Mouse (Mus musculus): ENCODE measurements at regions not wholly inside any gene's neighbourhood (a gene's known extent, or its start where the extent isn't known, plus 50 kb on each side); places are given as distances from the start of the nearest gene placed in this dataset.

GRCm38 (mm10) chr11:25538641-25539258, 671.8 kb downstream of the 5730522E02Rik start:
- DNase-seq, result no peak

DNA sequence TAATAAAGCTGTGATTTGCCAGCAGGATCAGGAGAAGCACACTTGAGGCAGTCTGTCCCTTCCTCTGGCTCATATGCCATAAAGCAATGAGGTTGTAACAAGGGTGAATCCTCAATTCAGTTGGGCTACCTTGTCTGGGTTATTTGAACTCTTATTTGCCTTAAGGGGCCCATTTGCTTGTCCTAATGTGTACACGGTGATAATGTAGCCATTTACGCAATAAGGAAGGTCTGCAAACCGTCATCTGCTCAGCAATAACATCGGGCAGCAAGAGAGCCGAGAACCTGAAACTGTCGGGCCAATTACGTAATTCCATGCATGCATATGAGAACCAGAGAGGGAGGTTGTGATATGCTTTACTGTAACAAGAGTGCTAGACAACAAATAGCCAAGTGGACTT, 674.5 kb downstream of the 5730522E02Rik start:
- no peak for DNase-seq

GRCm38 (mm10) chr11:25533081-25533480, 677.5 kb downstream of the 5730522E02Rik start:
- no peak for DNase-seq

- no peak for DNase-seq
Measured at GRCm38 (mm10) chr11:25531668-25532398, 678.7 kb downstream of the 5730522E02Rik start.

- no peak for DNase-seq
Measured at GRCm38 (mm10) chr11:25528056-25528455, 682.5 kb downstream of the 5730522E02Rik start.

DNA sequence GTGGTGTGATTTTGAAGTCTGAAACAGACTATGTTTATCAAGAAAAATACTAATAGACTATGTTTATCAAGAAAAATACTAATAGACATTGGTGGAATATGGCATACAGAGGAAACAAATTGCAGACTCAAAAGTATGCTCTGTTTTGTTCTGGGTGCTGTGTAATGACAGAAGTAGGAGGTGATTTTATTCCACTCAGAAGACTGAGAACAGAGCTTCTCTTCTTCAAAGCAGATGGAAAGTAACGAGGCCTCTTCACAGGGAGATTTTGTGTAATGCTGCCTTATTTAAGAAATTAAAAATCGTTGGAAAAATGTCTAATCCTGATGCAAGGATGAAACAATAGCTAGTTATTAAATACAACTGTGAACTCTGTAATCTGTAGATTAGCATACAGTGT, 691.7 kb downstream of the 5730522E02Rik start:
- no peak for DNase-seq

GRCm38 (mm10) chr11:25518131-25518530, 692.4 kb downstream of the 5730522E02Rik start:
- no peak for DNase-seq

DNA sequence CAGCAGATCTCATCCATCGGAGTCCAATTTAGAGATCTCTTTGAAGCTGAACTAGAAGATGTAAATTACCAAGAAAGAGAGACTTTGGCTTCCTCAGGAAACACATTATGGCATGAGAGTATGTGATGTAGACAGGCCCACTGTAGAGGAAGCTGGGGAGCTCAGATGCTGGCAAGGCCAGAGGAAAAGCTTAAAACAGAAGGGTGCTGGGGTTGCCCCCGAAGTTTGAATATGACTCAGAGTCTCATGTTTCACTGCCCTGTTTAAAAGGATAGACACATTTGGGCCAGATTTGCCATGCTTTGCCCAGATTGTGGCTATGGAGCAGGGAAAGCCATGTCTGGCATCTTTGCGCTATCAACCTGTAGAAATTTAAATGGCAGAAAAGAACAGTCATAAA, 705.1 kb downstream of the 5730522E02Rik start:
- no peak for DNase-seq

DNA sequence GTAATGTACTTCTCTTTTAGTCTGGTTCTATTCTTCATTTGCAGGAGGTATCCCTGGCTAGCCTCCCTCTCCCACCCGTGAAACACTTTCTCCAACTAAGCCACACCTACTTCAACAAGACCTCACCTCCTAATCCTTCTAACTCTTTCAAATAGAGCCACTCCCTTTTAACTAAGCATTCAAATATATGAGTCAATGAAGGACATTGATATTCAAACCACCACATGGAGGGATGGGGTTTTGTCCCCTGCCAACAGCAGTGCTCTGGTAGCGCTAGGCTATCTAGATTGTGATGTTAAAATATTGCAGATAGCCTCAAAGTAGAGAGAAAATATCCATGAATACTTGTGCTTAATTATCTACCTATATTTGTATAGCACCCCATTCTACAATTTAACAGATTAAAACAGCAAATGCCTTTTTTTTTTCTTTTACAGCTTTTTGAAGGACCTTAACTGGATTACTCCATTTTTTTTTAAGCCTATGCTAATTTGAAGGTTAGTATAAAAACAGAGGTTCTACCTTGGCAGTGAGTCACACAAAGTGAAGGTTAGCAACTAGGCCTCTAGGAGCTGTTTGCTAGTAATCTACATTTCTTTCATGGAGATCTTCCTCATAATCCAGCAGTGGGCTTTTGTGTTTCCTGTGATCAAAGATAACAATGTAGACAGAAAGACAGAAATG, 736.7 kb downstream of the 5730522E02Rik start:
- no peak for DNase-seq

GRCm38 (mm10) chr11:25469819-25470218, 740.7 kb downstream of the 5730522E02Rik start:
- DNase-seq, result no peak

DNA sequence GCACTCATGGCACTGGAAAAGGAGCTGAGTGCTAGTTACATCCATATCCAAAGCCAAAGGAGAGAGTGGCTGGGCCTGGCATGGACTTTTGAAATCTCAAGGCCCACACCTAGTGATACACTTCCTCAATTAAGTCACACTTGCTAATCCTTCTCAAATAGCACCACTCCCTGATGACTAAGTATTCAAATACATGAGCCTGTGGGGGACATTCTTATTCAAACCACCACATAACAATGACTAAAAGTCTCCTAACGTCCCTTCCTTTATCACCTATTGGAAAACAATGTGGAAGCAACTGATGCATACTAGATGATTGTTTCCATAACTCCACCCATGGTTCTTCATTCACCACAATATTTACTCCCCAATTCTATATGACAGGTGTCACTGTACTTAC, 773.4 kb downstream of the 5730522E02Rik start:
- DNase-seq, result no peak

DNA sequence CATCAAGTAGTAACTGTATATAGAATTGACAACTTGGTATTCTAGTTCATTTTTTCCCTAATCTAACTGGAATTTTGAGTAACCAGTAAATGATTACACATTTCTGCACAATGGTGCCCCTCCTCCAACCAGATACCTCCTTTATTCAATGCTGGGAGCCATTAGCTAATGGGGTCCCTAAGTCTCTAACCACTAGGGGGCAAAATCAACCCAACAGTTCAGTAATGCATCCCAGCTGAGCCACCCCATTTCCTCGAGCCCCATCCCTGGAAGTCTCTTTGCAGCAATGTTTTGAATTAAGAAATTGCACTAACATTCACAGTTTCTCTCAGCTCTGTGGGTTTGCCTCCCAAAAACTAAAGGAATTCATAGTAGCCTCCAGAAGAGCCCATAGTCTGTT, 774.9 kb downstream of the 5730522E02Rik start:
- no peak for DNase-seq

- no peak for DNase-seq
Measured at GRCm38 (mm10) chr11:25423186-25423585, 787.4 kb downstream of the 5730522E02Rik start.

GRCm38 (mm10) chr11:25421486-25421885, 789.1 kb downstream of the 5730522E02Rik start:
- no peak for DNase-seq

DNA sequence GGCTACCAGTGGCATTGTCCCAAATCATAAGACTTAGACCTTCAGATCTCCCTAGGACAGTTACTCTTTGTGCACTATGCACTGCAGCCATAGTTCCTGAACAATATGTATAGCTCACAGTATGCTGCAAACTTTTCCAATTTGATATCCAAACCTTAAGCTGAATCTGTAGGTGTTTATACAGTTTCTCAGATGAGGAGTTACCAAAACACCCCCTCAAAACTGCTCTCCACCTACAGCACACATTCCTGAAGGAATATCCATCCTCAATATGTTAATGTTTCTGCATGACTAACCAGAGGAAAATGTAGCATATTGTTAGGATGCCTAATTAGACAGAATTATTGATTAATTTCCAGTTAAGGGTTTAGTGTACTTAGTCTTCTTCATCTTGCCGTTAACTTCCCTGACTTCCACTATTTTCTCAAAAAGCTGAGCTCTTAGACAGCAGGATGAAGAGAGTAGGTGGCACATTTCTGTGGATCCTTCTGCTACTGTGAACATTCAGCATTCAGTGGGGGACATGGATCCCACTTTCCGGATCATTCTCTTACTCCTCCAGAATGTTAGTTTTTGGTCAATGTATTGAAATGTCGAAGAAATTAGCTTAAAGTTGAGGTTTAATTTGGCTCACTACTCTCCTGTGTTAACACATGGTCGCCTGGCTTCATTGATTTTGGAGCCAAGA, 800.0 kb downstream of the 5730522E02Rik start:
- DNase-seq, result no peak

DNA sequence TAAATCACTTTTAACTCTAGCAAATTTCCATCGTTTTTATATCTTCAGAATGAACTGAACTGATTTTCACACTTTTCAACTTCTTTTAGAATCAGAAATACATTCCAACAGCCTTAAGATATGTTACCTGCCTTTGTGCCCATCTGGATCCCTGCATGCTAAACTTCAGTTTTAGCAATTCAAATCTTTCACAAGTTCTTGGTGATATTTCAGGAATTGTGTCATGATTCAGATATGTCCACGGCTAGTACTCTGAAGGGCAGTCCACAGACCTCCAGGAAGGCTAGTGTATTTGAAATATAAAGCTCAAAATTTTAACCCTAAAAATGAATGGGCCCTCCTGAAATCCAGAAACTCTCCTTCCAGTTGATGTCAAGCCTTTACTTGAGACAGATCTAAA, 818.9 kb downstream of the 5730522E02Rik start:
- DNase-seq, result no peak

- no peak for DNase-seq
Measured at GRCm38 (mm10) chr11:25367111-25367510, 843.5 kb downstream of the 5730522E02Rik start.

DNA sequence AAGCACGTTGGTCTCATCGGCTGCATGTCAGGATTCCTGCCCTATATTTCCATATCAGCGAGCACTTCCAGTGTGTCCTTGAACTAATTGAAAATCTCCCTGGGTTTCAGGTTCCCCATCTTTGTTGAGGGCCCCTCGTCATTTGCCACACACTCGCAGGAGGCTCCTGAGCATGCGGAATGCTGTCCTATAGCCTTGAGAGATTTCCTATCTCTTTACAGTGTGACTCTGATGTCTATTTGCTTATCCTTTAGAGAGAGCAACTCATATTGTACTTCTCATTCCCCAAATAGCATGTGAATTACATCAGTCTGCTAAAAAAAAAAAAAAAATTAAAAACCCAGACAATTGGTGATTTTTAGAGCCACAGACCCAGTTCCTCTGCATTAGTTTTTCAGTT, 845.1 kb downstream of the 5730522E02Rik start:
- no peak for DNase-seq

- DNase-seq, result no peak
Measured at GRCm38 (mm10) chr11:25359723-25360122, 850.8 kb downstream of the 5730522E02Rik start.

DNA sequence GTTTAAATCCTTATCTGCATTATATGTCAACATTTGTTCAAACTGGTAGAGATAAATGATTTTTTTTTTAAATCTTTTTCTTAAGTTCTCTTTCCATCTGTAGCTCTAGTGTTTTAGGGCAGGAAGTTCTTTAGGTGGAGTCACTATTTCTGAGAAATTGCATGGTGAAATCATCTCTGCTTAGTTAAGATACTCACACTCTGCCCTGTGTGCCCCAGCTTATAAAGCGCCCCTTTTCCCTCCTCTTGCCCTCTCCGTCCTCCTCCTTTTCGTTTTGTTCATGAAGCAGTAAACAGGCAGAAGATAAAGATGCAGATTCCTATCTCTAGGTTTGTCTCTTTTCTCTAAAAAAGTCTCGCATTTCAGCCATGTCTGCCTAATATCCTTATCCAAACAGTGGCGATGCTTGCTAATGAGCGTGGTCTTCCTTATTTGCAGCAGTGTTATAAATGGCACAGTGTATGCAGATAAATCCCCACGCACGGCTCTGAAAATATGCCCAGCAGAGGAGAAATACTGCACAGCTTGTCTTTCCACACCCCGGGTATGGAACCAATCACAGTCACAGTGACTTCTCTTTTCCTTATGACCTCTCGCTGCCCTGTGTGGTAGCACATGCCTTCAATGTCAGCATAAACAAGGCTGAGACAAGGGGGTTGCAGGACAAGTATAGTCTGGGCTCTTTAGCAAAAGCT, 852.7 kb downstream of the 5730522E02Rik start:
- DNase-seq, result no peak

DNA sequence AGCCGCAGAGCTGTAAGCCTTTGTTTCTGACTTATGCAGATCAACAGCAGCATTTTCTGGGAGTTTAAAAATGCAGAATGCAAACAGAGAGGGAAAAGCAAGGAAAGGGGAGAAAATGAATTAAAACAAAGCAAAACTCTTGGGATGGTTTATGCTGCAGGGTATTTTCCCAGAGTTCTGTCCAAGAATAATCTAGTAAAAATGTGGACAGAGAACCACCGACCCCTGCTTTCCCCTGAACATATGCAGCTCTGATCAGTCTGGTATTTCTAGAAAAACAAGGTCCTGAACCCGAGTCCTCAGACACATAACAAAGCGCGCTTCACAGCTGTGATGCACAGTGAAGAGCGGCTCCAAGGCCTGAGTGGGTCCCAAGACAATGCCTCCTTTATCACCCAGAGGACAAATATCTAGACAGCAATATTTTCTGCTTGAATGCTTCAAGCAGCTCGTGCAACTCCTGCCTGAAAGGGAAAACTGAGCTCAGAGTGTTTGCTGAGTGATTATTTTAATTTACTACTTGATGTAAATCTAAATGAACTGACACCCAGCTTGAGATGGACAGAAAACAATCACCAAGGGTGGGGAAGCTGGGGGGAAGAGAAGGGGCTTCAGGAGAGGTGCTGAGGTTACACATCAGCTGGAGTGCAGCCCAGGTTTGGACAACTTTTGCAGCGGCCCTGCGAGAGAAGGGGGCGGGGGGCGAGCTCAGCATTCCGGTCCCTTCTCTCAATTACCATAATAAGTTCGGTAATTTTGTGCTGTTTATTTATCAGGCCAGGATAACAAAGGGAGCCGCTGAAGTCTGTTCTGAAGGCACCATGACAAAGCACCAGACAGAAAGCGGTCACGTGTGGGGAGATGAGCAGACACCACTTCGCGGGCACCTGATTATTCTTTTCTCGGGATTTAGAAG, 853.6 kb downstream of the 5730522E02Rik start:
- DNase-seq, result no peak

DNA sequence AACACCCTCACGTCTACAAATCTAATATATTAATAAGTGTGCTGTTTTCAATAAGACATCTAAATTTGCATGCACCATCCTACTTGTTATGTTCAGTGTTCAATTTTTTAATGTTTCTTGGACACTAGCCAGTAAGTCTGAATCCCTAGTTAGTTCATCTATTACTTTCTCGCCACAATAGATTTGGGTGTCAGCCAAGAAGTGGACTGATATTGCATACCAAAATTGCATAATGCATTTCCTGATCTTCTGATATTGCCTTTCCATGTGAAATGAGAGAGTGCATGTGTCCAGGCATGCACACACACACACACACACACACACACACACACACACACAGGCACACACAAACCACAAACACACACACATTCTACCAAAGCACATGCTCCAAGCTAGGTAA, 874.9 kb downstream of the 5730522E02Rik start:
- no peak for DNase-seq
